Comparison of ENCODE assay signal across 8 mouse cellular contexts in genomic region chr1:36307121-36307494, GRCm38 (mm10). TPM values are rescaled to one million over a fixed set of nuclear protein-coding genes. Genes with fewer than 3 reads are reported as not detected.
A peak's percentile ranks its signal among the peaks of the same experiment; 100 is the strongest.
DNase-seq lines count a peak whose midpoint lies in the region; ATAC-seq and TF ChIP-seq lines count a peak whose summit lies in the region.

No protein-coding gene starts in this region.

- no peak overlapping the region for H3K27ac ChIP-seq in heart, embryonic 13.5 days (replicated peaks)
- H3K27ac ChIP-seq in CH12.LX (ENCODE audit: insufficient read depth, low read depth), result peak overlapping the region; percentile 81
- no peak overlapping the region for H3K27ac ChIP-seq in embryonic facial prominence, embryonic 10.5 days (replicated peaks)
- H3K27ac ChIP-seq in liver, postnatal 0 days (ENCODE audit: low read depth), result peak overlapping the region; percentile 44; the same call in 1 of the 2 replicates

- H3K36me3 ChIP-seq in heart, embryonic 13.5 days, result peaks cover 4% of the 10 kb centered on the region; the same call in 1 of the 2 replicates
- peaks cover 9 to 23% of the 10 kb centered on the region in 2 experiments for H3K36me3 ChIP-seq in CH12.LX (replicated peaks in 1 of 2; ENCODE audit: control insufficient read depth in 1 of 2, insufficient read depth in 1 of 2, low read length in 1 of 2)
- H3K36me3 ChIP-seq in embryonic facial prominence, embryonic 10.5 days (replicated peaks), result no peaks in the 10 kb centered on the region
- H3K36me3 ChIP-seq in liver, postnatal 0 days (replicated peaks; ENCODE audit: insufficient read depth, low read length), result no peaks in the 10 kb centered on the region

- ATAC-seq in heart, embryonic 13.5 days (ENCODE audit: extremely low read depth, insufficient number of reproducible peaks, low FRiP score, low TSS enrichment), result no peak
- ATAC-seq in liver, postnatal 0 days, result no peak
- no peak for ATAC-seq in CD4-positive, CD25-positive, alpha-beta regulatory T cell, adult 4 months

- no peak for TF ChIP-seq POLR2A in CH12.LX (IDR thresholded peaks at IDR 0.05; ENCODE audit: low read depth, low read length)

- H3K27me3 ChIP-seq in heart, embryonic 13.5 days (replicated peaks), result peaks cover 4% of the 10 kb centered on the region; the same call in 1 of the 2 replicates
- peaks cover 5% of the 10 kb centered on the region for H3K27me3 ChIP-seq in CH12.LX (replicated peaks)
- H3K27me3 ChIP-seq in embryonic facial prominence, embryonic 10.5 days (replicated peaks; ENCODE audit: low read depth, poor library complexity, severe bottlenecking), result peaks cover 53% of the 10 kb centered on the region
- H3K27me3 ChIP-seq in liver, postnatal 0 days (ENCODE audit: insufficient read depth, low read length), result peaks cover 16% of the 10 kb centered on the region

- H3K79me2 ChIP-seq in CH12.LX (replicated peaks; ENCODE audit: control insufficient read depth, extremely low read depth, insufficient read depth, poor library complexity, severe bottlenecking), result peaks cover 13% of the 10 kb centered on the region

- H3K4me3 ChIP-seq in heart, embryonic 13.5 days, result no peak overlapping the region; the same call in 1 of the 2 replicates
- peak overlapping the region; percentile 53 to 70 (median 58) for H3K4me3 ChIP-seq in CH12.LX (replicated peaks in 1 of 3; ENCODE audit: low read depth in 2 of 3, low read length in 2 of 3, poor library complexity in 1 of 3)
- peak overlapping the region; percentile 65; the same call in 1 of the 2 replicates for H3K4me3 ChIP-seq in embryonic facial prominence, embryonic 10.5 days
- H3K4me3 ChIP-seq in liver, postnatal 0 days (ENCODE audit: low read depth, low read length), result no peak overlapping the region

- H3K9ac ChIP-seq in heart, embryonic 13.5 days, result no peak overlapping the region
- peak overlapping the region; percentile 44; the same call in 1 of the 2 replicates for H3K9ac ChIP-seq in CH12.LX (ENCODE audit: insufficient read depth, low read depth)
- H3K9ac ChIP-seq in liver, postnatal 0 days (replicated peaks), result no peak overlapping the region

- no peak for TF ChIP-seq CTCF in CH12.LX (conservative IDR thresholded peaks at IDR 0.05 in 1 of 2, IDR thresholded peaks at IDR 0.05 in 1 of 2; ENCODE audit: low read depth in 2 of 2, low read length in 2 of 2)
- no peak for TF ChIP-seq CTCF in liver, postnatal 0 days (IDR thresholded peaks at IDR 0.05; ENCODE audit: low read depth)

- peak overlapping the region; percentile 87; the same call in 1 of the 2 replicates for H3K4me2 ChIP-seq in heart, embryonic 13.5 days
- peak overlapping the region; percentile 74 for H3K4me2 ChIP-seq in CH12.LX (ENCODE audit: insufficient read depth, low read depth, poor library complexity, severe bottlenecking)
- peak overlapping the region; percentile 81 for H3K4me2 ChIP-seq in liver, postnatal 0 days (ENCODE audit: low read depth, low read length)

- 58% methylated on average over 7 of the region's 7 CpGs for WGBS in heart, embryonic 13.5 days
- 67% methylated on average over 7 of the region's 7 CpGs for WGBS in embryonic facial prominence, embryonic 10.5 days
- 37% methylated on average over 7 of the region's 7 CpGs for WGBS in liver, postnatal 0 days (ENCODE audit: insufficient replicate concordance)

- in situ Hi-C loops in CH12.LX (cut with MboI; ENCODE audit: low pct_ligation_motif_present, low pct_unique_long_range_greater_than_20kb, low sequenced_read_pairs), result no loop called here

- intact Hi-C loops in left cerebral cortex, postnatal 4 days (cut with DNase I), result no loop called here

- dilution Hi-C loops in CH12.LX (cut with MboI; ENCODE audit: extremely low pct_ligation_motif_present, extremely low pct_unique_long_range_greater_than_20kb, low sequenced_read_pairs), result no loop called here

- TF ChIP-seq RAD21 in CH12.LX (IDR thresholded peaks at IDR 0.05; ENCODE audit: low read depth, low read length), result no peak

- DNase-seq in heart, postnatal 4 days, result no peak
- DNase-seq in CH12.LX (ENCODE audit: extremely low read depth), result peak; percentile 77
- no peak for DNase-seq in embryonic facial prominence, embryonic 10.5 days (ENCODE audit: low spot score)
- no peak for DNase-seq in liver, postnatal 0 days
- no peak for DNase-seq in thymus, adult 18-20 months
- no peak for DNase-seq in left cerebral cortex, postnatal 4 days

- peak; percentile 73 for TF ChIP-seq EP300 in CH12.LX (IDR thresholded peaks at IDR 0.05; ENCODE audit: low read length)
- no peak for TF ChIP-seq EP300 in liver, postnatal 0 days (IDR thresholded peaks at IDR 0.05; ENCODE audit: low read depth)

- peaks cover 45% of the 10 kb centered on the region for H3K4me1 ChIP-seq in heart, embryonic 13.5 days
- H3K4me1 ChIP-seq in CH12.LX (ENCODE audit: control insufficient read depth in 1 of 2, insufficient read depth in 2 of 2), result peaks cover 21 to 69% of the 10 kb centered on the region in 2 experiments
- peaks cover 39% of the 10 kb centered on the region for H3K4me1 ChIP-seq in embryonic facial prominence, embryonic 10.5 days
- peaks cover 21% of the 10 kb centered on the region for H3K4me1 ChIP-seq in liver, postnatal 0 days (ENCODE audit: insufficient read depth)

- no peaks in the 10 kb centered on the region for H3K9me3 ChIP-seq in heart, embryonic 13.5 days
- H3K9me3 ChIP-seq in CH12.LX (replicated peaks; ENCODE audit: low read length), result no peaks in the 10 kb centered on the region
- H3K9me3 ChIP-seq in embryonic facial prominence, embryonic 10.5 days, result no peaks in the 10 kb centered on the region
- no peaks in the 10 kb centered on the region for H3K9me3 ChIP-seq in liver, postnatal 0 days (ENCODE audit: low read length)

TF ChIP-seq in CH12.LX, 34 proteins besides CTCF, POLR2A, EP300 and RAD21:
- peak; percentile 62 for TF ChIP-seq BHLHE40 (IDR thresholded peaks at IDR 0.05; ENCODE audit: low read depth, low read length)
- TF ChIP-seq MXI1 (IDR thresholded peaks at IDR 0.05; ENCODE audit: low read depth, low read length), result peak; percentile 45; the same call in 1 of the 2 replicates
- TF ChIP-seq ETS1 (conservative IDR thresholded peaks at IDR 0.05; ENCODE audit: low read depth, low read length), result peak; percentile 34; the same call in 1 of the 2 replicates
- TF ChIP-seq CHD1 (IDR thresholded peaks at IDR 0.05; ENCODE audit: low read depth, low read length), result peak; percentile 62; the same call in 1 of the 2 replicates
- no peak for TF ChIP-seq SIN3A (IDR thresholded peaks at IDR 0.05; ENCODE audit: low read length)
- no peak for TF ChIP-seq USF1 (IDR thresholded peaks at IDR 0.05; ENCODE audit: low read depth, low read length)
- 0 out of 2 replicates have a peak, but pooled peaks have one; percentile 3 for TF ChIP-seq JUN (IDR thresholded peaks at IDR 0.05; ENCODE audit: insufficient read depth, low read depth, low read length)
- TF ChIP-seq IRF4 (IDR thresholded peaks at IDR 0.05; ENCODE audit: low read depth, low read length), result peak; percentile 68
- 0 out of 2 replicates have a peak, but pooled peaks have one; percentile 10 for TF ChIP-seq ZNF384 (IDR thresholded peaks at IDR 0.05; ENCODE audit: low read depth, low read length)
- no peak for TF ChIP-seq TCF12 (IDR thresholded peaks at IDR 0.05; ENCODE audit: low read depth, low read length)
- no peak for TF ChIP-seq MYC (IDR thresholded peaks at IDR 0.05; ENCODE audit: low read depth, low read length)
- TF ChIP-seq RCOR1 (conservative IDR thresholded peaks at IDR 0.05; ENCODE audit: low read depth, low read length), result no peak
- TF ChIP-seq MAFK (IDR thresholded peaks at IDR 0.05; ENCODE audit: insufficient replicate concordance, low read length), result 0 out of 2 replicates have a peak, but pooled peaks have one; percentile 26
- TF ChIP-seq MEF2A (IDR thresholded peaks at IDR 0.05; ENCODE audit: borderline replicate concordance, low read depth, low read length), result peak; percentile 56; the same call in 1 of the 2 replicates
- TF ChIP-seq JUND (conservative IDR thresholded peaks at IDR 0.05; ENCODE audit: low read depth, low read length), result peak; percentile 9; the same call in 1 of the 2 replicates

RNA-seq across cellular contexts. Expression of gene Arid5a, which starts 0.4 kb away (rescaled TPM):
- polyA plus RNA-seq in heart, embryonic 13.5 days (2015; fragmentation: Nextera tagmentation; extraction: Ambion mirVana), result 12.7 and 13.4 TPM in 2 replicates
- 10 to 100 TPM; 27.7 to 27.9 TPM for total RNA-seq in heart, postnatal 4 days (2021)
- total RNA-seq in CH12.LX (2012; rRNA removed), result 15.2 and 19.6 TPM in 2 replicates
- total RNA-seq in CH12.LX (2014; rRNA removed), result 16.0 and 17.0 TPM in 2 replicates
- polyA plus RNA-seq in CH12.LX (2012; ENCODE audit: insufficient read length, low read depth), result 13.2 and 16.1 TPM in 2 replicates
- polyA plus RNA-seq in embryonic facial prominence, embryonic 10.5 days (2016; fragmentation: Nextera tagmentation; extraction: Ambion mirVana), result 3.3 and 4.5 TPM in 2 replicates
- 5.8 and 6.3 TPM in 2 replicates for polyA plus RNA-seq in liver, postnatal 0 days (2015; fragmentation: Nextera tagmentation; extraction: Ambion mirVana)
- 100 to 1,000 TPM in 1 of 2 experiments, 10 to 100 TPM in 1; 92.4 to 160 TPM for polyA plus RNA-seq in CD4-positive, CD25-positive, alpha-beta regulatory T cell, adult 4 months (2017; shearing (Covaris generic))
- total RNA-seq in left cerebral cortex, postnatal 4 days (2021), result 1 to 10 TPM; 7.6 to 7.7 TPM

RNA-seq across cellular contexts. Expression of gene Neurl3, which starts 32.6 kb away (rescaled TPM):
- 3.7 and 4.7 TPM in 2 replicates for polyA plus RNA-seq in heart, embryonic 13.5 days (2015; fragmentation: Nextera tagmentation; extraction: Ambion mirVana)
- 1 to 10 TPM; 4.9 to 5.3 TPM for total RNA-seq in heart, postnatal 4 days (2021)
- total RNA-seq in CH12.LX (2012; rRNA removed) (0.08 TPM in 1 of 2 replicates, not detected in the other), CH12.LX (2014; rRNA removed) (0.08 TPM in 1 of 2 replicates, not detected in the other)
- polyA plus RNA-seq in CH12.LX (2012; ENCODE audit: insufficient read length, low read depth), result 0.09 and 0.10 TPM in 2 replicates
- polyA plus RNA-seq in embryonic facial prominence, embryonic 10.5 days (2016; fragmentation: Nextera tagmentation; extraction: Ambion mirVana), result 0.27 and 0.41 TPM in 2 replicates
- polyA plus RNA-seq in liver, postnatal 0 days (2015; fragmentation: Nextera tagmentation; extraction: Ambion mirVana), result 4.4 and 4.7 TPM in 2 replicates
- polyA plus RNA-seq in CD4-positive, CD25-positive, alpha-beta regulatory T cell, adult 4 months (2017; shearing (Covaris generic)), result 100 to 1,000 TPM in 1 of 2 experiments, 10 to 100 TPM in 1; 62.4 to 137 TPM
- under 1 TPM; 0.34 to 0.56 TPM for total RNA-seq in left cerebral cortex, postnatal 4 days (2021)

Comparison
In these comparisons a context has a peak if more than half of its experiments do, and no peak if none do; other contexts are left out.
1. H3K27ac ChIP-seq: peak in CH12.LX (single experiment) and liver, postnatal 0 days (single experiment); none in heart, embryonic 13.5 days (single experiment) and embryonic facial prominence, embryonic 10.5 days (single experiment).
2. H3K4me3 ChIP-seq: peak in CH12.LX (3 of 3) and embryonic facial prominence, embryonic 10.5 days (single experiment); none in heart, embryonic 13.5 days (single experiment) and liver, postnatal 0 days (single experiment).
3. RNA of gene Neurl3, which starts 32.6 kb away (polyA plus RNA-seq): 62.4 to 137 TPM in CD4-positive, CD25-positive, alpha-beta regulatory T cell, adult 4 months; 3.7 to 4.7 TPM in heart, embryonic 13.5 days, 4.4 to 4.7 TPM in liver, postnatal 0 days, 0.27 to 0.41 TPM in embryonic facial prominence, embryonic 10.5 days and 0.09 to 0.10 TPM in CH12.LX; every median in the first group is over 10 times any median in the second.
4. Peak in every context shown above with its lines, with median percentiles within 50 percentile points of each other: H3K4me2 ChIP-seq.